In the genomic region with DNA sequence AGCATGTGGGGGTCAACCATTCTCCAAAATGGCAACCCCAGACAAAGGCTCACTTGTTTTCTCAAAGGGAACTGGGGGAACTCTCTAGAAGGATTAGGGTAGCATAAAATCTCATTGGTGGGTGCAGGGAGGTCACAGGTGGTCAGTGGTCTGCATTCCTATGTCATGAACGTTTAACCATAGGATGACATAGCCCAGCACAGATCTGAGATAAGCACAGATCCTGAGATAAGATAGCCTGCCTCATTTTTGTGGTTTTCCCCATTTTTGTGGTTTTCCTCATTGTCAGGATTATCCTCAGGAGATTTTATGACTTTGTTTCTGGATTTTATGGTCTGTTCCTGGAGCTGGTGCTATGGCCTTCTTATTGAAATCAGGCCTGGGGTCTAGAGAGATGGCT, we compare ENCODE assay signal across 33 mouse cellular contexts. TPM values are rescaled to one million over a fixed set of nuclear protein-coding genes. Genes with fewer than 3 reads are reported as not detected.
"Had no signal": no experiment of that assay in that cellular context is flagged by ENCODE, and none has a peak within 500 bp of the region (broad histone marks: within the 10 kb centered on the region; RNA-seq: fewer than 3 reads in every experiment).

No protein-coding gene starts in this region.

- H3K4me3 ChIP-seq: gastrocnemius, adult 2 months; heart, embryonic 13.5 days; heart, embryonic 15.5 days; hindbrain, embryonic 13.5 days; hindbrain, embryonic 15.5 days; kidney, embryonic 15.5 days; limb, embryonic 13.5 days; limb, embryonic 15.5 days; liver, embryonic 12.5 days had no signal

- DNase-seq: gastrocnemius, adult 2 months; gastrocnemius, postnatal 10 days; gastrocnemius, postnatal 25 days; heart, adult 18-20 months; heart, postnatal 14 days; heart, postnatal 36 days; kidney, adult 11 months; kidney, adult 2 months; kidney, adult 9 months; kidney, postnatal 14 days; kidney, postnatal 36 days; layer of hippocampus, adult 9-11 months; layer of hippocampus, postnatal 36 days; left cerebral cortex, postnatal 4 days had no signal

- H3K9me3 ChIP-seq: heart, embryonic 13.5 days; heart, embryonic 15.5 days; hindbrain, embryonic 13.5 days; hindbrain, embryonic 15.5 days; kidney, embryonic 15.5 days; limb, embryonic 13.5 days; limb, embryonic 15.5 days; liver, embryonic 12.5 days had no signal

- H3K36me3 ChIP-seq: heart, embryonic 13.5 days; heart, embryonic 15.5 days; hindbrain, embryonic 13.5 days; hindbrain, embryonic 15.5 days; kidney, embryonic 15.5 days; limb, embryonic 13.5 days; limb, embryonic 15.5 days; liver, embryonic 12.5 days had no signal

- H3K27ac ChIP-seq: gastrocnemius, adult 2 months; heart, embryonic 13.5 days; heart, embryonic 15.5 days; hindbrain, embryonic 13.5 days; hindbrain, embryonic 15.5 days; hindbrain, postnatal 0 days; kidney, embryonic 15.5 days; kidney, postnatal 0 days; limb, embryonic 13.5 days; limb, embryonic 15.5 days; liver, embryonic 12.5 days; liver, embryonic 14.5 days had no signal

- H3K27me3 ChIP-seq: heart, embryonic 15.5 days; hindbrain, embryonic 13.5 days; hindbrain, embryonic 15.5 days; kidney, embryonic 15.5 days; limb, embryonic 13.5 days; limb, embryonic 15.5 days had no signal

- H3K4me1 ChIP-seq: hindbrain, embryonic 13.5 days; hindbrain, embryonic 15.5 days; kidney, embryonic 15.5 days had no signal

- H3K9ac ChIP-seq: heart, embryonic 13.5 days; heart, embryonic 15.5 days; hindbrain, embryonic 13.5 days; hindbrain, embryonic 15.5 days; kidney, embryonic 15.5 days; limb, embryonic 13.5 days; limb, embryonic 15.5 days; liver, embryonic 12.5 days; liver, embryonic 14.5 days had no signal

RNA-seq across cellular contexts. Expression of gene Lefty1, which starts 17.8 kb away (rescaled TPM):
- total RNA-seq: granulocyte monocyte progenitor cell, adult 5-6 weeks; hindbrain, postnatal 0 days had no signal

RNA-seq across cellular contexts. Expression of gene Lefty2, which starts 24.1 kb away (rescaled TPM):
- total RNA-seq: gastrocnemius, adult 2 months; gastrocnemius, postnatal 10 days; gastrocnemius, postnatal 25 days; gastrocnemius, postnatal 4 days; granulocyte monocyte progenitor cell, adult 5-6 weeks; heart, adult 18-20 months; heart, postnatal 36 days; hematopoietic stem cell, adult 5-6 weeks; liver, adult 2 months had no signal
- polyA plus RNA-seq: heart, embryonic 11.5 days; hindbrain, embryonic 11.5 days; intestine, embryonic 16.5 days; kidney, adult 2 months; large intestine, adult 2 months; liver, adult 2 months; liver, embryonic 12.5 days; liver, embryonic 14.5 days had no signal
